Mouse (Mus musculus): ENCODE measurements at regions not wholly inside any gene's neighbourhood (a gene's known extent, or its start where the extent isn't known, plus 50 kb on each side); places are given as distances from the start of the nearest gene placed in this dataset.

DNA sequence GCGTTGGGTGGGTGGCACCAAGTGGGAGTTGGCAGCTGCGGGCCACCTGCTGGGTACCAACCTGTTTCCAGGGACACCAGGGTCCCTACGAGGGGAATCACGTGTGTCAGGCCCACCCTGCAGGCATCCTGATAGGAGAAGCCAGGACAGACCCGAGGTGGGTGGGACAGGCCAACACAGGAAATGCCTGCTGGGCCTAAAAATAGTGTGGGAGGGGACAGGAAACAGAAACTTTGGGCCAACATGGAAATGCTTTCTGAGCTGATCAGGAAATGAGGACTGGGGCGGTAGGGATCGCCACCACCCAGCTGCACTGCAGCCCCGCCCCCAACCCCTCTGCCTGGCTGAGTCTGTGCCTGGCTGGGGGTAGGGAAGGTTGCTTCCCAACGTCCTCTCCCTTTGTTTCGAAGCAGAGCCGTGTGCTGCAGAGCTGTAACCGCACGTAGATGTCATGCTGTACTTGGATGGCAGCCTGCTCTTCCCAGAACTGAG is 78.7 kb upstream of the Podxl start:
- H3K27ac ChIP-seq (ENCODE audit: insufficient read depth, low read depth, low read length): peak overlapping the region; percentile 91
- peak; percentile 35 for TF ChIP-seq POLR2A (IDR thresholded peaks at IDR 0.05; ENCODE audit: low read depth, low read length)
- no peak for TF ChIP-seq CTCF (conservative IDR thresholded peaks at IDR 0.05; ENCODE audit: insufficient read depth, insufficient read length, low read depth, low read length)
- no peaks in the 10 kb centered on the region for H3K27me3 ChIP-seq (replicated peaks; ENCODE audit: control insufficient read depth, insufficient read depth, low read length)
- H3K4me3 ChIP-seq (ENCODE audit: insufficient read depth, low read depth, low read length): 0 out of 2 replicates have a peak overlapping the region, but pooled peaks have one; percentile 4
- peak; percentile 92 for DNase-seq
- WGBS: 40% methylated on average over 13 of the region's 13 CpGs
- no peaks in the 10 kb centered on the region for H3K36me3 ChIP-seq (ENCODE audit: control insufficient read depth, insufficient read depth, low read length)
- H3K4me1 ChIP-seq (ENCODE audit: control insufficient read depth, insufficient read depth, low read length): no peaks in the 10 kb centered on the region

DNA sequence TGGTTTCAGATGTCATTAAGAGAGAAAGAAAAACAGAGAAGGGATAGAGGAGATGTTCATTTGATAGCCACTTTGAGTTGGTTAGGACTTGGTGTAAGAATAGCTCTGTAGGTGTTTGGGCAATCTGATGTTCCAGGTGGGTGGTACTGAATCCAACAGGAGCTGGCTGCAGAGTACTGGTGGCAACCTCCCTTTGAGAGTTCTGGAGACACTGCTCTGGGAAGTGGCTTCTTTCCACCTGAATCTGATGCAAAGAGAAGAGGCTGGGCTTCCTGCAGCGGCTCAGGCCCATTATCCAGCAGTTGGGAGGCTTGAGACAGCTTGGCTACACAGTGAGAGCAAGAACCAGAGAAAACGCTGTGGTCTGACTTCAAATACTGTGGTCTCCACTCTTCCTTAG is 77.0 kb upstream of the Podxl start:
- DNase-seq: no peak
- WGBS: 54% methylated on average over 2 of the region's 2 CpGs
- Histone ChIP-seq H3K4me1 (ENCODE audit: control insufficient read depth, insufficient read depth, low read length) (no peaks in the 10 kb centered on the region), H3K27ac (ENCODE audit: insufficient read depth, low read depth, low read length) (no peak overlapping the region), H3K27me3 (replicated peaks; ENCODE audit: control insufficient read depth, insufficient read depth, low read length) (no peaks in the 10 kb centered on the region), H3K4me3 (ENCODE audit: insufficient read depth, low read depth, low read length) (no peak overlapping the region), H3K36me3 (ENCODE audit: control insufficient read depth, insufficient read depth, low read length) (no peaks in the 10 kb centered on the region)
- TF ChIP-seq POLR2A (IDR thresholded peaks at IDR 0.05; ENCODE audit: low read depth, low read length) (no peak), CTCF (conservative IDR thresholded peaks at IDR 0.05; ENCODE audit: insufficient read depth, insufficient read length, low read depth, low read length) (no peak)

DNA sequence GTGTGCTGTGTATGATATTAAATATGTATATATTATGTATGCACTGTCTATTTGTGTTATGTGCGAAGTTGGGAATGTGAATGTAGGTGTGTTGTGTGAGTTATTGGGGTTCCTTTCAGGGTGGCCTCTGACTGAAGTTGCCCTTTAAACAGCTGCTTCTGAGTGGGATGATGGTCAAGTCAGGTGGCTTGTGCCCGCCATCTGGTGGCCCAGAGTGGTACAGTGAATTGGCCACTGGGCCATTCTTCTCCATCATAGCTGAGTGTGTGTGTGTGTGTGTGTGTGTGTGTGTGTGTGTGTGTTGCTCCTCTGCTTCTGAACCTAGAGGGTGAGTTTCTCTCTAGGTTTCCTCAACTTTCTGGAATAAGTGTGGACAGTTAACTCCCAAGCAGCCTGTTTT is 75.7 kb upstream of the Podxl start:
- peak; percentile 79 for DNase-seq
- TF ChIP-seq POLR2A (IDR thresholded peaks at IDR 0.05; ENCODE audit: low read depth, low read length) (no peak), CTCF (conservative IDR thresholded peaks at IDR 0.05; ENCODE audit: insufficient read depth, insufficient read length, low read depth, low read length) (peak; percentile 84)
- Histone ChIP-seq H3K36me3 (ENCODE audit: control insufficient read depth, insufficient read depth, low read length) (no peaks in the 10 kb centered on the region), H3K4me1 (ENCODE audit: control insufficient read depth, insufficient read depth, low read length) (no peaks in the 10 kb centered on the region), H3K4me3 (ENCODE audit: insufficient read depth, low read depth, low read length) (no peak overlapping the region), H3K27ac (ENCODE audit: insufficient read depth, low read depth, low read length) (no peak overlapping the region), H3K27me3 (replicated peaks; ENCODE audit: control insufficient read depth, insufficient read depth, low read length) (no peaks in the 10 kb centered on the region)
- 24% methylated on average over 2 of the region's 2 CpGs for WGBS

DNA sequence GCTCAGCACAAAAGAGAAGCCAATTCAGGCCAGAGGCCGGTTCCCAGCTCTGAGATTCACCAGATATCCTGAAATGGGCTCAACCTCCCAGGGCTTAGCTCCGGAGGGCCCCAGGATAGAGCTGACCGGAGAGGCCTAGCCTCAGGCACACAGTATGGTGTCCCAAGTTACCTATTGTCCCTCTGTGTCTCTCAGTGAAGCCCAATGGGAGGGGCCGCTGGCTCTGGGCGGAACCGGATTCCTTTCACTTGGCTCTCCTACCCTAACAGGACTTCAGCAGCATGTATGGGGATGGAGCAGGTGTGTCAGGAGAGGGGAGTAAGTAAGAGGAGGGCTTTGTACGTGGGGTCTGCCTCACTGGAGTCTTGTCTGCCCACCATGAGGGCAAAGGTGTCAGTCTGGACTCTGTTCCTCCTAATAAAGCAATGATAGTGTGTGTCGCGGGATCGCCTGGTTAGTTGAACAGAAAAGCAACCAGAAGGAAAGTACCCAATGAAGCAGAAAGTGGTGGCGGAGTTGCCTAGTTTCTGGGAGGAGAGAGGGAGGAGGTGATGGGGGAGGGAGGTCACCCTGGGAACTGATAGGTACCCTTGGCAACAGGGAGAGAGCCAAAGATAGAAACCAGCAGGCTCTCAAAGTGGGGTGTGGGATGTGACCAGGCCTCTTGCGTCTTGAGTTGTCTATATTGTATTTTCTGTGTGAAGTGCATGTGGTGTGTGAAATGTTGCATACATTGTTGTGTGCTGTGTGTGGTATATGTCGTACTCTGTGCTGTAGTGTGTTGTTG is 74.8 kb upstream of the Podxl start:
- TF ChIP-seq CTCF (conservative IDR thresholded peaks at IDR 0.05; ENCODE audit: insufficient read depth, insufficient read length, low read depth, low read length) (no peak), POLR2A (IDR thresholded peaks at IDR 0.05; ENCODE audit: low read depth, low read length) (no peak)
- WGBS: 68% methylated on average over 13 of the region's 13 CpGs
- Histone ChIP-seq H3K4me3 (ENCODE audit: insufficient read depth, low read depth, low read length) (no peak overlapping the region), H3K27ac (ENCODE audit: insufficient read depth, low read depth, low read length) (no peak overlapping the region; the same call in 1 of the 2 replicates), H3K36me3 (ENCODE audit: control insufficient read depth, insufficient read depth, low read length) (no peaks in the 10 kb centered on the region), H3K27me3 (replicated peaks; ENCODE audit: control insufficient read depth, insufficient read depth, low read length) (no peaks in the 10 kb centered on the region), H3K4me1 (ENCODE audit: control insufficient read depth, insufficient read depth, low read length) (no peaks in the 10 kb centered on the region)
- no peak for DNase-seq

DNA sequence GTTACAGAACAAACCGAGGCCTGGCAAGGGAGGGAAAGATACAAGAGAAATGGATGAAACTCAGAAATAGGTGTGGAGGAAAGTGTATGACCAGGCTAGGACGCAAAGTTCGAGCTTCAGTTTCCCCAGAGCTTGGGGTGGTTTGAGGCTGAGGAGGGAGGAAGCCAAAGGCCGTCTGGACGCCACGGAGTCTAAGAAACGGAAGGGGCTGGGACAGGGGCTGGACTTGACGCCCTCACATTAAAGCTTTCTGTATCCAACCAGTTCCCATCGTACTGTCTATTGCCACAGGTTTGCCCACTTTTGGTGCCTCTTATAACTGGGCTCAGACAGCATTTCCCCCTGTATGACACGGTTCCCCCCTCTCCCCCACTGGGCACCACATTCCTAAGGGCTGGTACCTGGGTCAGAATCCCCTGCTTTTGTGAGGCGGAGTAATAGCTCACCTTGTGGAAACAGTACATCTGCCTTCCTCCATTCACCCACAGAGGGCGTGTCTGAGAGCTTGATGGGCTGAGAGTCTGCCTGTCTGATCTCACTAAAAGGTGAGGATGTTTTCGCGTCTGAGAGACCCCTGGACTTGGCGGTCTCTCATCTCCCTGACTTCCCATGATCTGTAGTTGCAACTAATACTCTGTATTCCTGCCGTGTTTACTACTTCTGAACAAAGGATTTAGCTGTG is 73.7 kb upstream of the Podxl start:
- no peaks in the 10 kb centered on the region for H3K36me3 ChIP-seq (ENCODE audit: control insufficient read depth, insufficient read depth, low read length)
- TF ChIP-seq POLR2A (IDR thresholded peaks at IDR 0.05; ENCODE audit: low read depth, low read length) (no peak), CTCF (conservative IDR thresholded peaks at IDR 0.05; ENCODE audit: insufficient read depth, insufficient read length, low read depth, low read length) (no peak)
- no peaks in the 10 kb centered on the region for H3K27me3 ChIP-seq (replicated peaks; ENCODE audit: control insufficient read depth, insufficient read depth, low read length)
- 26% methylated on average over 16 of the region's 16 CpGs for WGBS
- no peaks in the 10 kb centered on the region for H3K4me1 ChIP-seq (ENCODE audit: control insufficient read depth, insufficient read depth, low read length)
- H3K27ac ChIP-seq (ENCODE audit: insufficient read depth, low read depth, low read length): no peak overlapping the region
- DNase-seq: peak; percentile 24
- no peak overlapping the region for H3K4me3 ChIP-seq (ENCODE audit: insufficient read depth, low read depth, low read length)

DNA sequence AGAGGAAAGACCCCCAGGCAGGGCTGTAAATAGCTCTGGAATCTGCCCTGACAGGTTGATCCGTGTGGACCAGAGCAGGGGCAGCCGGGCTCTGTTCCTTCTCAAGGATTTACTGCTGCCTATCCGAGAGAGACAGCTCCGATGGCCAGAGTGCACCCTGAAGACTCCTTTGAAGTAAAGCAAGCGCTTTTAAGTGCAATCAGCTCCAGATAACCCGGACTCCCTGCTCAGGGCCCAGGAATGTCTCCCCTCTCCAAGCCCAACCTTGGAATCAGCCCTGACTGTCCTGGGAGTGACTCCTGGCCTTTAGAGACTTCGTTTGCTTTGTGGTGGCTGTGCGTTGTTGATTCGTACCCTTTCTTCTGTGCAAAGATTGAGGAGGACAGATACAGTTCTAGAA is 73.2 kb upstream of the Podxl start:
- no peak for DNase-seq
- H3K4me3 ChIP-seq (ENCODE audit: insufficient read depth, low read depth, low read length): no peak overlapping the region
- H3K27me3 ChIP-seq (replicated peaks; ENCODE audit: control insufficient read depth, insufficient read depth, low read length): no peaks in the 10 kb centered on the region
- no peak overlapping the region for H3K27ac ChIP-seq (ENCODE audit: insufficient read depth, low read depth, low read length)
- TF ChIP-seq POLR2A (IDR thresholded peaks at IDR 0.05; ENCODE audit: low read depth, low read length) (no peak), CTCF (conservative IDR thresholded peaks at IDR 0.05; ENCODE audit: insufficient read depth, insufficient read length, low read depth, low read length) (no peak)
- H3K4me1 ChIP-seq (ENCODE audit: control insufficient read depth, insufficient read depth, low read length): no peaks in the 10 kb centered on the region
- no peaks in the 10 kb centered on the region for H3K36me3 ChIP-seq (ENCODE audit: control insufficient read depth, insufficient read depth, low read length)
- WGBS: 23% methylated on average over 9 of the region's 9 CpGs

DNA sequence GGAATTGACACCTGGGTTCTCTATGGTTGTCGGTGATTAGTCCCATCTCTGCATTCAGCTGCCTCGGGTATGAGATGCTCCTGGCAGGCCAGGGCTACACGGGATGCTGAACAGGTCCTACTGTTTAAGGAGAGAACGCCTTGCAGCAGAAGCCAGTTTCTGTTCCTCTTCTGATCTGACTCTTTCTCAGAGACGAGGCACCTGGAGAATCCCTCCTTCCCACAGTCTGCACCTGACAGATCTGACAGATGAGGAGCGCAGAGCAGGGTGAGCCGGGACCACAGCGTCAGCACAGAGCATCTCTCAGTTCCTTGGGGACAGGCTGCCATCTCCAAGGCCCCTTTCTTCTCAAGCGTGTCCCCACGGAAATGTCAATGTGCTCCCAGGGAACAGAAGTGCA is 68.7 kb upstream of the Podxl start:
- Histone ChIP-seq H3K36me3 (ENCODE audit: control insufficient read depth, insufficient read depth, low read length) (no peaks in the 10 kb centered on the region), H3K4me1 (ENCODE audit: control insufficient read depth, insufficient read depth, low read length) (no peaks in the 10 kb centered on the region), H3K4me3 (ENCODE audit: insufficient read depth, low read depth, low read length) (no peak overlapping the region), H3K27me3 (replicated peaks; ENCODE audit: control insufficient read depth, insufficient read depth, low read length) (no peaks in the 10 kb centered on the region), H3K27ac (ENCODE audit: insufficient read depth, low read depth, low read length) (no peak overlapping the region)
- DNase-seq: no peak
- TF ChIP-seq POLR2A (IDR thresholded peaks at IDR 0.05; ENCODE audit: low read depth, low read length): no peak
- TF ChIP-seq CTCF (conservative IDR thresholded peaks at IDR 0.05; ENCODE audit: insufficient read depth, insufficient read length, low read depth, low read length): no peak
- 78% methylated on average over 10 of the region's 10 CpGs for WGBS

All from kidney, adult 2 months (tissue).